Mouse (Mus musculus) cerebellum, postnatal 10 days (tissue): ENCODE results near the gene Slk.
A peak's percentile ranks its signal among the peaks of the same experiment; 100 is the strongest.

Experiments
- DNase-seq, 2 experiments: peaks; one replicate each; pipeline ENCODE4 v3.0.0; 2021; ENCODE audit warnings: mixed read lengths in 2 of 2

Slk gene

DNA sequence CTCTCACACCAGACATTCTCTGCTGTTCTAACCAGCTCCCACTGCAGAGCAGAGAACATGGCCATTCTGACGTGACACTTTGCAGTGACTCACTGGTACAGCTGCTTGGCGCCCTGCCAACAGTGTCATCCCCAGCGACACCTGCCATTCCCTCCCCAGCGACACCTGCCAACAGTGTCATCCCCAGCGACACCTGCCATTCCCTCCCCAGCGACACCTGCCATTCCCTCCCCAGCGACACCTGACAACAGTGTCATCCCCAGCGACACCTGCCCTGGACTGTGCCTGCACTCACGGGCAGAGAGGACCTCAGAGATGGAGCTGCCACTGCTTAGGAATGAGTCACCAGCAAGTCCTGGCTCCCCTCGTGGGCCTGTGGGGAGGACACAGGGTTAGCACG lies 75.4 kb downstream of the Slk start:
- DNase-seq = peak; percentile 66 to 76

DNA sequence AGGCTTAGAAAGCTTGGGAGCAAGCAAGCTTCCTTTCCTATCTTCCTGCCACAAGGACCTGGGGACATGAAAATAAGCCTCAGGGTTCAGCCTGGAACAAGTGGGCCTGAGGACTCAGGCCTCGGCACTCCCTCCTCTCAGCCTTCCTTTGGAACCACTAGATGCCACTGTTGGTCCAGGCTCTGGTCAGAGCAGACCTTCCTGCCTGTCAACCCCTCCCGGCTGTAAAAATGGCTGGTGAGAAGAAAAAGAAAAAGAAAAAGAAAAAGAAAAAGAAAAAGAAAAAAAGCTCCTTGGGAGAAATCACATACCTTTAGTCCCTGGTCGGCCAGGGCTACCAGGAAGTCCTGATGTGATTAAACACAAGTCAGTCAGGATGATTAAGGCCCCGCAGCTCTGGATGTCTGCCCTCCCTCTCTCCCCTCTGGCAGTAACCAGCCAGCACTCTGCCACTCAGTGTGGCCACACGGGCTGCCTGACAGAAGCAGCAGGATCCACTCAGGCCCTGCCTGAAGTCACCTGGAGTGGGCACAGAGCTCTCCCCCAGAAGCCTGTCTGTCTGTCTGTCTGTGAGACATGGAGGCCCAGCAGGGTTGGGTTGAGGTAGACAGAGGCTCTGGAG lies 79.5 kb downstream of the Slk start:
- DNase-seq = peak; percentile 80 to 84

DNA sequence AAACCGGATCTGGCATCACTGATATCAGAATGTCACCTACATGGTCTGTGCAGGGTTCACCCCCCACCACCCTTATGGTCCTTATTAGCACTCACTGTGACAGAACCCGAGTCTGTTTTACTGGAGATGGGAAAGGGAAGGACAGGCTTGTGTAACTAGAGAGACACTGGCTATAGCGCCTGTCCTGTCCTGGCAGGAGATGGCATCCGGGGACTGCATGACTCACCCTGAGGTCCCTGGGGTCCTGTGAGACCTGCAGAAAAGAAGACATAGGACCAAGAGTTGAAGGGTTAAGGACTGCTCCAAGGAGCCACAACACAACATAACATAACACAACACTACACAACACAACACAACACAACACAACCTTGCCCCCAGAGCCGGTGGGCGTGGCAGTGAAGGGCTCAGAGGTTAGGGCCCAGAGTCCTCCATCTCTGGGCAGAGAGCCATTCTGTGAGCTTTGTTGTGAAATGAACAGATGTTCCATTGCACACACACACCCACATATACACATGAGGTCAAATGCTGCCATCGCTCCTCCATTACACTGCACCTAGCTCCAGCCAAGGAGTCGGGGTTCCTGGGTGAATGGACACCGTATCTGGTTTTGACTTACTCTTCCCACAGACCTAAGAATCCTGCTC lies 80.4 kb downstream of the Slk start:
- no peak for DNase-seq

DNA sequence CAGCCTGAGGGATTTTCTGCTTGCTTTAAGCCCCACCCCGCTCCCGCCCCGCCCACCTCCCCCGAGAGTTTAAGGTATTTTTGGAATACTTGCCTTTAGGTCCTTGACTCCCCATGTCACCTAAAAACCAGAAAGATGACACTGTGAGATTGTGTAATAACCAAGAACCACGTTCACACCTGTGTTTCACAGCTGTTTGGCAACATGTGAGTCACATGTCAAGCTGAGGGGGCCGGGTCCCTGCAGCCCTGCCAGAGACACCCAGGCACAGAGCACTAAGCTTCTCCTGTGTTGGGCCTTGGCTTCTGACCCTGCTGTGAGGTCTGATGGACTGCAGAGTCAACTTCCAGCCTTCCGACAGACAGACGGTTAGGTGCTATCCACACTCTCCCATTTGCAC lies 88.1 kb downstream of the Slk start:
- DNase-seq = peak in 1 of 2 experiments; percentile 28

DNA sequence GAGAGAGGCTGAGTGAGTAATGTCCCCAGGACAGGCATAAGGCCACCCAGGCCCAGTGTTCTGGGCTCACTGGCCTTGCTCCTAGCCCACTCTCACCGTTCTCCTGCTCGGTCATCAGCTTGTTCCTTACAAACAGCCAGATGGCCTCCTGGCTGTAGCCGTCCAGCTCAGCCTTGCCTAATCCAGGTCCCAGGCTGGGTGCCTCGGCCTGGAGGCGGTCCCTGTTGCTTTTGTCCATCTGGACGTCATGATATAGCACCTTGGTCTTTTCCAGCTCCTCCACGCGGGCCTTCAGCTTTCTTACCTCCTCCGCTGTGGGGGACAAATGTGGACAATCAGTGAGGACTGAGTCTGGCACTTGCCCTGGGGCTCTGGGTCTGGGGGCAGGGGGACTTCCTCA lies 88.9 kb downstream of the Slk start:
- peak; percentile 70 to 82 for DNase-seq

DNA sequence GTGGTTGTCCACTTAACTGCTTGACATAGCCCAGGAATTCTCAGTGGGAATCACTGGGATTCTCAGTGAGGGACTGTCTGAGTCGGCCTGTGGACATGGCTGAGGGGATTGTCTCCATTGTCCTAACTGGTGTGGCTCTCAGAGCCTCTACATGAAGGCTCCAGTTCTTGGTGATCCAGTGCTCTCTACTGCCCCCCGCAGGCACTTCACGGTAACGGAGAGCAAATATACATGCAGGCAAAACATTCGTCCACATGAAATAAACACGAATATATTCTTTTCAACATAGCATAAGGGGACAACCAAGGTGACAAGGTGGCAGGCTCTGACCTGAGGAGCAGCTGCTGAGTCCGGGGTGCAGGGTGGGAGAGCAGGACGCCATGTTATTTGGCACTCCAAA lies 94.9 kb downstream of the Slk start:
- peak; percentile 59 to 60 for DNase-seq

DNA sequence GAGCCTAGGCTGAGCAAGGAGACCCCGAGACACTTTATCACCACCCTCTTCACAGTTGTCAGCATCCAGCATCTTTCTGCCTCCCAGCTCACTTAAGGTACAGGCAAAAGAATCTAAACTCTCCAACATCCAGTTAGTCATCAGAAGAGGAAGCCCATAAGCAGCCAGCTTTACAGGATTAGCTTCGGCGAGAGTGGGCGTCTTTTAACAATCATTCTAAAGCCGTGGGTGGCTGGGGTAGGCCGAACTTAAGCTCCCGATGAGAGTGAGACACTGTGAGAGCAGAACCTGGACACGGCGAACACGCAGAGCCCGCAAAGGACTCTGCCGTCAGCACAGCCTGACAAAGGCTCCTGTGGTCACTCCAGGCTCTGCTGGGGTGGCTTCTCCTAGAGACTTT lies 99.2 kb downstream of the Slk start:
- DNase-seq = no peak

DNA sequence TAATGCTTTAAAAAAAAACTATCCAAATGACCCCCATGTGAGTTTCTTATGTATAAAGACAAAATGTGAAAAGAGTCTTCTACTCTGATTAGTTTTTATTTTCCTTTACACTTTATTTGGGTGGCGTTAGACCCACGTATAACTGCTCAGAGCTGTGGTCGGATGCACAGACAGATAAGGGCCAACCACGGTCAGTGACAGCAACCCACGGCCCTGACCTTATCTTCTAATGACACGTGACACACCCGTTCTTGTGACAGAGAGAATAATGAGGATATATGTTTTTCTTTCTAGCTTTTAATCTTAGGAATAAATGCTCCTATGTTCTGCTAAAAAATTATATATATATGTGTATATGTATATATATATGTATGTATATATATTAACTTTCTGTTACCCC lies 110.1 kb downstream of the Slk start:
- DNase-seq = no peak

DNA sequence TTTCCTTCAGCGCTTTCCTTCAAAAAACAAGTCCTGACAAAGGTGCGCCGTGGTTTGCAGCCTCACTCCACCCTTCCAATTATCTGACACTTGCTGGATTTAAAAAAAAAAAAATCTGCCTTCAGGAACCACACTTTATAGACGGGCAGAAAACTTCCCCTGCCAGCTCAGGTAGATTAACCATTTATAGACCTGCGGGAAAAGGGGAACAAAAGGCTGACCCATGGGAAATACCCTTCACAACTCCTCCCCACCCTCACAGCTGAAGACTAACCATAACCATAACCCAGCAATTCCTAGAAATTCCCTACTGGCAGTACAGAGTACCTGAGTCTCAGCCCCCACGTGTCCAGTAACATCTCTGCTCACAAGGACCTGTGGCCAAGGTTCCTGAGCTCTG lies 112.5 kb downstream of the Slk start, which contains the start of gene Col17a1:
TSS of gene Col17a1 (minus strand) at position 101 of the 400 bp plus-strand sequence.
- DNase-seq = no peak
